Mouse (Mus musculus): ENCODE measurements around the gene 2700081O15Rik. TPM values are rescaled to one million over a fixed set of nuclear protein-coding genes. Genes with fewer than 3 reads are reported as not detected.

The 2700081O15Rik gene
- polyA plus RNA-seq, 1 experiment: 167 TPM

- TF ChIP-seq CTCF (IDR thresholded peaks at IDR 0.05; ENCODE audit: borderline replicate concordance, extremely low read depth, insufficient read depth, insufficient read length) (no peak), POLR2A (IDR thresholded peaks at IDR 0.05; ENCODE audit: borderline replicate concordance, extremely low read depth, insufficient read depth, insufficient read length, poor library complexity, severe bottlenecking) (no peak)
- no peak for DNase-seq (ENCODE audit: low read depth)
Measured at GRCm38 (mm10) chr19:7445596-7445995, 28.2 kb downstream of the 2700081O15Rik start.

GRCm38 (mm10) chr19:7456803-7457202, 39.4 kb downstream of the 2700081O15Rik start:
- TF ChIP-seq POLR2A (IDR thresholded peaks at IDR 0.05; ENCODE audit: borderline replicate concordance, extremely low read depth, insufficient read depth, insufficient read length, poor library complexity, severe bottlenecking): no peak
- TF ChIP-seq CTCF (IDR thresholded peaks at IDR 0.05; ENCODE audit: borderline replicate concordance, extremely low read depth, insufficient read depth, insufficient read length): no peak
- DNase-seq (ENCODE audit: low read depth): no peak

GRCm38 (mm10) chr19:7458901-7459300, 41.5 kb downstream of the 2700081O15Rik start:
- no peak for DNase-seq (ENCODE audit: low read depth)
- TF ChIP-seq CTCF (IDR thresholded peaks at IDR 0.05; ENCODE audit: borderline replicate concordance, extremely low read depth, insufficient read depth, insufficient read length) (no peak), POLR2A (IDR thresholded peaks at IDR 0.05; ENCODE audit: borderline replicate concordance, extremely low read depth, insufficient read depth, insufficient read length, poor library complexity, severe bottlenecking) (no peak)

GRCm38 (mm10) chr19:7459370-7459769, 41.9 kb downstream of the 2700081O15Rik start:
- TF ChIP-seq POLR2A (IDR thresholded peaks at IDR 0.05; ENCODE audit: borderline replicate concordance, extremely low read depth, insufficient read depth, insufficient read length, poor library complexity, severe bottlenecking) (no peak), CTCF (IDR thresholded peaks at IDR 0.05; ENCODE audit: borderline replicate concordance, extremely low read depth, insufficient read depth, insufficient read length) (no peak)

GRCm38 (mm10) chr19:7467915-7468314, 50.5 kb downstream of the 2700081O15Rik start:
- TF ChIP-seq POLR2A (IDR thresholded peaks at IDR 0.05; ENCODE audit: borderline replicate concordance, extremely low read depth, insufficient read depth, insufficient read length, poor library complexity, severe bottlenecking): no peak
- TF ChIP-seq CTCF (IDR thresholded peaks at IDR 0.05; ENCODE audit: borderline replicate concordance, extremely low read depth, insufficient read depth, insufficient read length): no peak
- DNase-seq (ENCODE audit: low read depth): no peak

More at GRCm38 (mm10) chr19:7459370-7459769, 41.9 kb downstream of the 2700081O15Rik start:
- no peak for DNase-seq (ENCODE audit: low read depth)

- no peak for DNase-seq (ENCODE audit: low read depth)
- TF ChIP-seq POLR2A (IDR thresholded peaks at IDR 0.05; ENCODE audit: borderline replicate concordance, extremely low read depth, insufficient read depth, insufficient read length, poor library complexity, severe bottlenecking): no peak
- no peak for TF ChIP-seq CTCF (IDR thresholded peaks at IDR 0.05; ENCODE audit: borderline replicate concordance, extremely low read depth, insufficient read depth, insufficient read length)
Measured at GRCm38 (mm10) chr19:7470643-7471042, 53.2 kb downstream of the 2700081O15Rik start.

Other genes with a start within 250 kb of the 2700081O15Rik start
- gene Otub1, start 211.3 kb upstream of the 2700081O15Rik start, polyA plus RNA-seq (2012; rRNA removed): 209 and 213 TPM in 2 replicates
- 458 and 614 TPM in 2 replicates for gene Cox8a, start 200.0 kb upstream of the 2700081O15Rik start, polyA plus RNA-seq (2012; rRNA removed)
- 74.8 and 79.2 TPM in 2 replicates for gene Naa40, start 176.4 kb upstream of the 2700081O15Rik start, polyA plus RNA-seq (2012; rRNA removed)
- gene Rcor2, start 150.3 kb upstream of the 2700081O15Rik start, polyA plus RNA-seq (2012; rRNA removed): 134 and 211 TPM in 2 replicates
- 70.4 and 98.0 TPM in 2 replicates for gene Mark2, start 75.8 kb upstream of the 2700081O15Rik start, polyA plus RNA-seq (2012; rRNA removed)
- gene Spindoc, start 34.6 kb upstream of the 2700081O15Rik start, polyA plus RNA-seq (2012; rRNA removed): 48.2 and 49.2 TPM in 2 replicates
- gene Rtn3, start 65.7 kb downstream of the 2700081O15Rik start, polyA plus RNA-seq (2012; rRNA removed): 436 and 508 TPM in 2 replicates
- 13.3 and 16.6 TPM in 2 replicates for gene Atl3, start 76.4 kb downstream of the 2700081O15Rik start, polyA plus RNA-seq (2012; rRNA removed)
- gene Pla2g16, start 139.8 kb downstream of the 2700081O15Rik start, polyA plus RNA-seq (2012; rRNA removed): 3.2 and 3.5 TPM in 2 replicates
- 0.68 and 0.72 TPM in 2 replicates for gene Lgals12, start 189.6 kb downstream of the 2700081O15Rik start, polyA plus RNA-seq (2012; rRNA removed)
- 0.15 TPM in 1 of 2 replicates, not detected in the other for gene Hrasls5, start 194.9 kb downstream of the 2700081O15Rik start, polyA plus RNA-seq (2012; rRNA removed)